Mouse (Mus musculus) E14TG2a.4 (cell line): ENCODE results near the gene Spaca9.

ENCODE experiments used
- CTCF ChIP-seq: conservative IDR thresholded peaks from 2 replicates; pipeline ENCODE4 v1.5.1; 2014; ENCODE audit warnings: low read length
- NANOG ChIP-seq: IDR thresholded peaks from 2 replicates; pipeline ENCODE4 v1.6.1; 2014; ENCODE audit warnings: borderline replicate concordance, low read length, mixed read lengths
- POU5F1 ChIP-seq: IDR thresholded peaks from 2 replicates; pipeline ENCODE4 v1.6.1; 2014; ENCODE audit warnings: low read length, borderline replicate concordance

DNA sequence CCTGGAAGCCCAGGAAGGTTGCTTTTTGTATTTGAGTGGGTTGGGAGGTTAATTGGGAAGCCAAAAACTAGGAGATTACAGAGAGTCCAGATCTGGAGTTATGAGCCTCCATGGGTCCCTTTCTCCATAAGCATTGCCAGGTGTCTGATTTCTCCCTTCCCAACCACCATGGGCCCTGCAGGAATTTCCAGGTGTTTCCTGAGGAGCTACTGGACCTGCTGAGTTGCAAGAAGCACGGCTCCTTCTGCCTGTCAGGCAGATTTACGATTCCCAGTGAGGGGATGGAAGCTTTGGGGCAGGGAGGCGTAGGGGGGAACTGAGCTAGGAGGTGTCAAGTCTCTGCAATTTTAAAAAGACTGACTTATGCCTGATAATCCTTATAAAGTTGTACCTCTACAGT is 33.7 kb downstream of the Spaca9 start:
- TF ChIP-seq CTCF = no peak
- no peak for TF ChIP-seq POU5F1
- no peak for TF ChIP-seq NANOG
